Mouse (Mus musculus) limb, embryonic 14.5 days (tissue): ENCODE results near the gene Hnrnpab. TPM values are rescaled to one million over a fixed set of nuclear protein-coding genes. Genes with fewer than 3 reads are reported as not detected.
"Not testable (repeated sequence)": the region's sequence is repeated elsewhere in the genome, so short reads cannot be mapped to it uniquely, and the experiment has no call there.

Source experiments
- ATAC-seq: fragments of 200-750 bp; cut with Nextera tagmentation; 2 replicates; pipeline ENCODE4 v1.8.0; 2017; ENCODE audit warnings: low read depth, moderate number of reproducible peaks, moderate TSS enrichment; ENCODE audit not compliant: low FRiP score
- DNase-seq: peaks from one replicate; pipeline ENCODE4 v3.0.0-alpha.2; 2015; ENCODE audit warnings: low spot score
- H3K27ac ChIP-seq: fragments of 300-500 bp; sonication (generic); replicated peaks from 2 replicates; pipeline ENCODE4 v1.5.1; 2014; ENCODE audit warnings: low read depth, mild to moderate bottlenecking, low read length, moderate library complexity, mixed read lengths
- H3K27me3 ChIP-seq: fragments of 300-500 bp; sonication (generic); 2 replicates; pipeline ENCODE4 v1.6.1; 2014; ENCODE audit warnings: low read length, mixed read lengths; ENCODE audit not compliant: control insufficient read depth, insufficient read depth
- H3K36me3 ChIP-seq: fragments of 300-500 bp; sonication (generic); 2 replicates; pipeline ENCODE4 v1.6.1; 2014; ENCODE audit warnings: mild to moderate bottlenecking, low read length, moderate library complexity, mixed read lengths; ENCODE audit not compliant: control insufficient read depth, insufficient read depth
- H3K4me1 ChIP-seq: fragments of 300-500 bp; sonication (generic); 2 replicates; pipeline ENCODE4 v1.6.1; 2014; ENCODE audit warnings: antibody characterized with exemption, low read length, mixed read lengths; ENCODE audit not compliant: control insufficient read depth, insufficient read depth
- H3K4me2 ChIP-seq: fragments of 300-500 bp; sonication (generic); replicated peaks from 2 replicates; pipeline ENCODE4 v1.6.1; 2014; ENCODE audit warnings: low read depth, mild to moderate bottlenecking, low read length, moderate library complexity; ENCODE audit not compliant: severe bottlenecking
- H3K4me3 ChIP-seq: fragments of 300-500 bp; sonication (generic); replicated peaks from 2 replicates; pipeline ENCODE4 v1.5.1; 2014; ENCODE audit warnings: low read length
- H3K9ac ChIP-seq: fragments of 300-500 bp; sonication (generic); 2 replicates; pipeline ENCODE4 v1.6.1; 2014; ENCODE audit warnings: mild to moderate bottlenecking, low read depth, low read length, moderate library complexity; ENCODE audit not compliant: severe bottlenecking
- H3K9me3 ChIP-seq: fragments of 300-500 bp; sonication (generic); 2 replicates; pipeline ENCODE4 v1.6.1; 2016; ENCODE audit warnings: low read length; ENCODE audit not compliant: control insufficient read depth
- POLR2A ChIP-seq: fragments of 200-500 bp; IDR thresholded peaks from 2 replicates; pipeline ENCODE4 v1.8.0; 2012; ENCODE audit warnings: inconsistent platforms, mild to moderate bottlenecking, moderate library complexity, borderline replicate concordance; ENCODE audit not compliant: insufficient read depth, insufficient read length; ENCODE audit errors: extremely low read depth
- WGBS: fragments of 180-500 bp; shearing (Covaris S2); extraction: QIAGEN DNeasy Blood & Tissue Kit; methylation state at CpG from one replicate; pipeline ENCODE4 v1.1.7; 2014; 5-methylcytosine and 5-hydroxymethylcytosine counted together
- polyA plus RNA-seq, 2 experiments: library from polyadenylated mRNA; depleted of rRNA in 1 of 2; stranded (reverse) in 1 of 2; unstranded in 1 of 2; fragments of >200 nt; fragmentation: Nextera tagmentation in 1 of 2; extraction: Ambion mirVana in 1 of 2; gene quantifications; 2 replicates each; pipeline versions ENCODE4 v1.2.1 to v1.2.3; 2012 to 2014

The Hnrnpab gene
- polyA plus RNA-seq, 2 experiments: 480 to 516 TPM

DNA sequence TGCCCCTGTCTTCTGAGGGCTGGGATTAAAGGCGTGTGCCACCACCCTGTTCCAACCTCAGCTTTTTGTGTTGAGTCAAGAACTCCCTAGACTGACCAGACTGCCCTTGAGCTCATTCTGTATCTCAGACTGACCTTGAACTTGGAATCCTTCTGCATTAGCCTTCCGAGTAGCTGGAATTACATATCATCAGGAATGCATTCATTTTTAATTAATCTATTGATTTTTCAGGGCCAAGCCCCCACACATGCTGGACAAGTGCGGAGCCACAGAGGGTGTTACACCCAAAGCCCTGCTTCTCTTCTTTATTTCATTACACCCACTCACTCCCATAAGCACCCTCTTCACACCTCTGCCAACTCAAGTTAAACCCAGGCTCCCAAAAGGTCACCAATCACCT is 27.1 kb upstream of the Hnrnpab start:
- Histone ChIP-seq H3K9me3 (no peaks in the 10 kb centered on the region), H3K36me3 (peaks cover 7% of the 10 kb centered on the region), H3K27ac (no peak overlapping the region), H3K4me1 (peaks cover 10% of the 10 kb centered on the region), H3K4me3 (no peak overlapping the region), H3K4me2 (no peak overlapping the region), H3K9ac (no peak overlapping the region), H3K27me3 (no peaks in the 10 kb centered on the region)
- TF ChIP-seq POLR2A: no peak
- 91% methylated on average over 3 of the region's 3 CpGs for WGBS
- ATAC-seq (no peak), DNase-seq (no peak)

- not testable (repeated sequence) for DNase-seq, H3K27ac ChIP-seq, H3K9ac ChIP-seq, H3K9me3 ChIP-seq, H3K4me2 ChIP-seq, H3K4me3 ChIP-seq, ATAC-seq, H3K27me3 ChIP-seq
- whole genome bisulfite sequencing: 94% methylated on average over 7 of the region's 7 CpGs
- Histone ChIP-seq H3K4me1 (peaks cover 10% of the 10 kb centered on the region), H3K36me3 (peaks cover 11% of the 10 kb centered on the region)
These were observed 26.6 kb upstream of the Hnrnpab start for GRCm38 (mm10) chr11:51633200-51633599.

GRCm38 (mm10) chr11:51632130-51632753 is 25.6 kb upstream of the Hnrnpab start:
- ATAC-seq (no peak), DNase-seq (no peak)
- no peaks in the 10 kb centered on the region for H3K9me3 ChIP-seq
- no peak for TF ChIP-seq POLR2A
- peaks cover 10% of the 10 kb centered on the region for H3K4me1 ChIP-seq
- no peaks in the 10 kb centered on the region for H3K27me3 ChIP-seq
- 85% methylated on average over 6 of the region's 6 CpGs for WGBS
- no peak overlapping the region for H3K4me3 ChIP-seq
- H3K27ac ChIP-seq: 0 out of 2 replicates have a peak overlapping the region, but pooled peaks have one; percentile 38
- no peak overlapping the region for H3K9ac ChIP-seq
- peaks cover 19% of the 10 kb centered on the region for H3K36me3 ChIP-seq
- no peak overlapping the region for H3K4me2 ChIP-seq

GRCm38 (mm10) chr11:51629651-51630314 is 23.1 kb upstream of the Hnrnpab start:
- DNase-seq (no peak), ATAC-seq (no peak)
- no peaks in the 10 kb centered on the region for H3K9me3 ChIP-seq
- no peaks in the 10 kb centered on the region; the same call in 1 of the 2 replicates for H3K4me1 ChIP-seq
- no peak overlapping the region for H3K4me3 ChIP-seq
- peaks cover 42% of the 10 kb centered on the region for H3K36me3 ChIP-seq
- TF ChIP-seq POLR2A: no peak
- no peaks in the 10 kb centered on the region for H3K27me3 ChIP-seq
- WGBS: 82% methylated on average over 15 of the region's 15 CpGs
- H3K4me2 ChIP-seq: no peak overlapping the region
- no peak overlapping the region for H3K9ac ChIP-seq
- no peak overlapping the region for H3K27ac ChIP-seq

GRCm38 (mm10) chr11:51627907-51628306 is 21.3 kb upstream of the Hnrnpab start:
- H3K4me3 ChIP-seq: no peak overlapping the region
- H3K9ac ChIP-seq: no peak overlapping the region
- 89% methylated on average over 8 of the region's 8 CpGs for WGBS
- ATAC-seq: no peak
- H3K4me1 ChIP-seq: no peaks in the 10 kb centered on the region
- DNase-seq: no peak
- H3K9me3 ChIP-seq: no peaks in the 10 kb centered on the region
- H3K36me3 ChIP-seq: peaks cover 61% of the 10 kb centered on the region
- no peaks in the 10 kb centered on the region for H3K27me3 ChIP-seq
- no peak for TF ChIP-seq POLR2A
- no peak overlapping the region for H3K27ac ChIP-seq
- H3K4me2 ChIP-seq: no peak overlapping the region
